Mouse (Mus musculus): Measurements from ENCODE around the gene Kdm2a. TPM values are rescaled to one million over a fixed set of nuclear protein-coding genes. Genes with fewer than 3 reads are reported as not detected.
A peak's percentile ranks its signal among the peaks of the same experiment; 100 is the strongest.

Kdm2a gene
- total RNA-seq, 1 experiment = 45.6 TPM

- H3K4me1 ChIP-seq (ENCODE audit: control insufficient read depth in 2 of 2, insufficient read depth in 2 of 2, low read length in 2 of 2, poor library complexity in 1 of 2) = peaks cover 11 to 14% of the 10 kb centered on the region in 2 experiments; a peak in 3 of 4 replicates
- H3K36me3 ChIP-seq (ENCODE audit: control insufficient read depth, insufficient read depth, low read length, poor library complexity, severe bottlenecking) = peaks cover 38% of the 10 kb centered on the region
- peak overlapping the region; percentile 38; the same call in 1 of the 2 replicates for H3K27ac ChIP-seq (ENCODE audit: insufficient read depth, low read depth, low read length, poor library complexity, severe bottlenecking)
- no peaks in the 10 kb centered on the region for H3K9me3 ChIP-seq (ENCODE audit: control insufficient read depth, insufficient read depth, low read depth, low read length)
- no peak for DNase-seq (ENCODE audit: low read depth, low spot score)
- in situ Hi-C loops (cut with MboI; ENCODE audit: low sequenced_read_pairs in 2 of 2, unreplicated experiment in 2 of 2) = no loop called here
- no peak overlapping the region for H3K9ac ChIP-seq (ENCODE audit: insufficient read depth, low read depth, low read length, poor library complexity, severe bottlenecking)
- peak; percentile 77; the same call in 1 of the 2 replicates for TF ChIP-seq ZNF384 (IDR thresholded peaks at IDR 0.05; ENCODE audit: low read depth, low read length)
- no peak for TF ChIP-seq ZC3H11A (IDR thresholded peaks at IDR 0.05; ENCODE audit: borderline replicate concordance, low read depth, low read length)
- no peak overlapping the region for H3K4me3 ChIP-seq (ENCODE audit: insufficient read depth in 1 of 2, low read depth in 1 of 2, low read length in 2 of 2, poor library complexity in 1 of 2, severe bottlenecking in 1 of 2)
These were observed 69.3 kb downstream of the Kdm2a start for GRCm38 (mm10) chr19:4328737-4329304.

- TF ChIP-seq MAFK (IDR thresholded peaks at IDR 0.05; ENCODE audit: insufficient read depth, low read depth, low read length) (no peak), ZNF384 (IDR thresholded peaks at IDR 0.05; ENCODE audit: low read depth, low read length) (no peak), HCFC1 (IDR thresholded peaks at IDR 0.05; ENCODE audit: borderline replicate concordance, insufficient read depth, low read length) (no peak), CHD2 (IDR thresholded peaks at IDR 0.05; ENCODE audit: low read depth, low read length) (no peak), ZC3H11A (IDR thresholded peaks at IDR 0.05; ENCODE audit: borderline replicate concordance, low read depth, low read length) (no peak)
- no peak overlapping the region for H3K4me3 ChIP-seq (ENCODE audit: insufficient read depth in 1 of 2, low read depth in 1 of 2, low read length in 2 of 2, poor library complexity in 1 of 2, severe bottlenecking in 1 of 2)
- H3K27ac ChIP-seq (ENCODE audit: insufficient read depth, low read depth, low read length, poor library complexity, severe bottlenecking) = no peak overlapping the region
- H3K9me3 ChIP-seq (ENCODE audit: control insufficient read depth, insufficient read depth, low read depth, low read length) = no peaks in the 10 kb centered on the region
- in situ Hi-C loops (cut with MboI; ENCODE audit: low sequenced_read_pairs in 2 of 2, unreplicated experiment in 2 of 2) = no loop called here
- no peak overlapping the region for H3K9ac ChIP-seq (ENCODE audit: insufficient read depth, low read depth, low read length, poor library complexity, severe bottlenecking)
- H3K4me1 ChIP-seq (ENCODE audit: control insufficient read depth in 2 of 2, insufficient read depth in 2 of 2, low read length in 2 of 2, poor library complexity in 1 of 2) = peaks cover 9 to 10% of the 10 kb centered on the region in 2 experiments; a peak in 3 of 4 replicates
- peaks cover 44% of the 10 kb centered on the region for H3K36me3 ChIP-seq (ENCODE audit: control insufficient read depth, insufficient read depth, low read length, poor library complexity, severe bottlenecking)
- no peak for DNase-seq (ENCODE audit: low read depth, low spot score)
These were observed 71.2 kb downstream of the Kdm2a start for GRCm38 (mm10) chr19:4326881-4327280.

GRCm38 (mm10) chr19:4326106-4326505 lies 72.0 kb downstream of the Kdm2a start:
- Histone ChIP-seq H3K9ac (ENCODE audit: insufficient read depth, low read depth, low read length, poor library complexity, severe bottlenecking) (no peak overlapping the region), H3K36me3 (ENCODE audit: control insufficient read depth, insufficient read depth, low read length, poor library complexity, severe bottlenecking) (peaks cover 43% of the 10 kb centered on the region), H3K9me3 (ENCODE audit: control insufficient read depth, insufficient read depth, low read depth, low read length) (no peaks in the 10 kb centered on the region), H3K4me1 (ENCODE audit: control insufficient read depth in 2 of 2, insufficient read depth in 2 of 2, low read length in 2 of 2, poor library complexity in 1 of 2) (peaks cover 7% of the 10 kb centered on the region in 2 experiments; a peak in 2 of 4 replicates), H3K27ac (ENCODE audit: insufficient read depth, low read depth, low read length, poor library complexity, severe bottlenecking) (no peak overlapping the region), H3K4me3 (ENCODE audit: insufficient read depth in 1 of 2, low read depth in 1 of 2, low read length in 2 of 2, poor library complexity in 1 of 2, severe bottlenecking in 1 of 2) (no peak overlapping the region)
- in situ Hi-C loops (cut with MboI; ENCODE audit: low sequenced_read_pairs in 2 of 2, unreplicated experiment in 2 of 2) = no loop called here
- TF ChIP-seq HCFC1 (IDR thresholded peaks at IDR 0.05; ENCODE audit: borderline replicate concordance, insufficient read depth, low read length) (no peak), ZC3H11A (IDR thresholded peaks at IDR 0.05; ENCODE audit: borderline replicate concordance, low read depth, low read length) (no peak), MAFK (IDR thresholded peaks at IDR 0.05; ENCODE audit: insufficient read depth, low read depth, low read length) (no peak), ZNF384 (IDR thresholded peaks at IDR 0.05; ENCODE audit: low read depth, low read length) (no peak), CHD2 (IDR thresholded peaks at IDR 0.05; ENCODE audit: low read depth, low read length) (no peak)
- no peak for DNase-seq (ENCODE audit: low read depth, low spot score)

- Histone ChIP-seq H3K9ac (ENCODE audit: insufficient read depth, low read depth, low read length, poor library complexity, severe bottlenecking) (no peak overlapping the region), H3K4me1 (ENCODE audit: control insufficient read depth in 2 of 2, insufficient read depth in 2 of 2, low read length in 2 of 2, poor library complexity in 1 of 2) (no peaks in the 10 kb centered on the region), H3K27ac (ENCODE audit: insufficient read depth, low read depth, low read length, poor library complexity, severe bottlenecking) (no peak overlapping the region), H3K4me3 (ENCODE audit: insufficient read depth in 1 of 2, low read depth in 1 of 2, low read length in 2 of 2, poor library complexity in 1 of 2, severe bottlenecking in 1 of 2) (no peak overlapping the region), H3K36me3 (ENCODE audit: control insufficient read depth, insufficient read depth, low read length, poor library complexity, severe bottlenecking) (peaks cover 62% of the 10 kb centered on the region), H3K9me3 (ENCODE audit: control insufficient read depth, insufficient read depth, low read depth, low read length) (no peaks in the 10 kb centered on the region)
- no peak for DNase-seq (ENCODE audit: low read depth, low spot score)
- TF ChIP-seq MAFK (IDR thresholded peaks at IDR 0.05; ENCODE audit: insufficient read depth, low read depth, low read length) = no peak
- no peak for TF ChIP-seq HCFC1 (IDR thresholded peaks at IDR 0.05; ENCODE audit: borderline replicate concordance, insufficient read depth, low read length)
- no peak for TF ChIP-seq ZC3H11A (IDR thresholded peaks at IDR 0.05; ENCODE audit: borderline replicate concordance, low read depth, low read length)
- no peak for TF ChIP-seq CHD2 (IDR thresholded peaks at IDR 0.05; ENCODE audit: low read depth, low read length)
- no peak for TF ChIP-seq ZNF384 (IDR thresholded peaks at IDR 0.05; ENCODE audit: low read depth, low read length)
- in situ Hi-C loops (cut with MboI; ENCODE audit: low sequenced_read_pairs in 2 of 2, unreplicated experiment in 2 of 2) = no loop called here
These were observed 76.0 kb downstream of the Kdm2a start for GRCm38 (mm10) chr19:4322134-4322533.

GRCm38 (mm10) chr19:4321622-4322021 lies 76.5 kb downstream of the Kdm2a start:
- in situ Hi-C loops (cut with MboI; ENCODE audit: low sequenced_read_pairs in 2 of 2, unreplicated experiment in 2 of 2) = no loop called here
- H3K27ac ChIP-seq (ENCODE audit: insufficient read depth, low read depth, low read length, poor library complexity, severe bottlenecking) = no peak overlapping the region

More at GRCm38 (mm10) chr19:4321622-4322021, 76.5 kb downstream of the Kdm2a start:
- Histone ChIP-seq H3K4me3 (ENCODE audit: insufficient read depth in 1 of 2, low read depth in 1 of 2, low read length in 2 of 2, poor library complexity in 1 of 2, severe bottlenecking in 1 of 2) (no peak overlapping the region), H3K9ac (ENCODE audit: insufficient read depth, low read depth, low read length, poor library complexity, severe bottlenecking) (no peak overlapping the region), H3K4me1 (ENCODE audit: control insufficient read depth in 2 of 2, insufficient read depth in 2 of 2, low read length in 2 of 2, poor library complexity in 1 of 2) (no peaks in the 10 kb centered on the region), H3K36me3 (ENCODE audit: control insufficient read depth, insufficient read depth, low read length, poor library complexity, severe bottlenecking) (peaks cover 62% of the 10 kb centered on the region), H3K9me3 (ENCODE audit: control insufficient read depth, insufficient read depth, low read depth, low read length) (no peaks in the 10 kb centered on the region)
- DNase-seq (ENCODE audit: low read depth, low spot score) = no peak
- TF ChIP-seq ZNF384 (IDR thresholded peaks at IDR 0.05; ENCODE audit: low read depth, low read length) (no peak), CHD2 (IDR thresholded peaks at IDR 0.05; ENCODE audit: low read depth, low read length) (no peak), ZC3H11A (IDR thresholded peaks at IDR 0.05; ENCODE audit: borderline replicate concordance, low read depth, low read length) (no peak), MAFK (IDR thresholded peaks at IDR 0.05; ENCODE audit: insufficient read depth, low read depth, low read length) (no peak), HCFC1 (IDR thresholded peaks at IDR 0.05; ENCODE audit: borderline replicate concordance, insufficient read depth, low read length) (no peak)
